Mouse (Mus musculus): ENCODE data around the gene Krt12. TPM values are rescaled to one million over a fixed set of nuclear protein-coding genes. Genes with fewer than 3 reads are reported as not detected.

Gene Krt12
- total RNA-seq (2021), result 1 to 10 TPM in 1 of 2 experiments, under 1 TPM in 1; 0.97 to 1.4 TPM
- long read RNA-seq, experiment 1, partial matches to known transcripts, result 4 of 6 reads
- long read RNA-seq, experiment 1, other reads (novel, unspliced or antisense), result 2 of 6 reads
- long read RNA-seq, experiment 2, partial matches to known transcripts, result 3 of 4 reads
- long read RNA-seq, experiment 2, other reads (novel, unspliced or antisense), result 1 of 4 reads

DNA sequence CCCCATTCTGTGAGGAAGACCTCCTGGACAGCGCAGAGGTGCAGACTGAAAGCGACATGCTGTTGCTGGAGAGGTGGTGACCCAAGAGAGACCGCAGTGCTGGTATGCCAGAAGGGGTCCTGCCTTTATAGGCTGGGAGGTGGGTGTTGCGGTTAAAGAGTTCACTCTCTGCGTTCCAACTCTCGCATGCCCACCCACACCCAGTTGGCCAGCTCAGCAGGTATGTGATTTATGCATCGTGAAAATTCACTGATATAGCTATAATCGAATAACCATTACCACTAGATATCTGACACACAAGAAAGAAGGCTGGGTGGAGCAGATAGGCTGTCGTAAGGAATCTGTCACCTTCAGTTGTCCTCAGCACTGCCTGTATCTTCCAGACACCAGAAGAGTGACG, at the start of gene Krt12:
Gene Krt12, minus strand, starts transcription at position 101 of the 400 bp plus-strand sequence.
- no peak within 1 kb of the TSS for H3K4me3 ChIP-seq
- DNase-seq (ENCODE audit: low spot score in 2 of 2), result no peak
- H3K27ac ChIP-seq, result no peak within 1 kb of the TSS
- TF ChIP-seq CTCF (conservative IDR thresholded peaks at IDR 0.05), result no peak

- no peak overlapping the region for H3K27ac ChIP-seq
- no peak overlapping the region for H3K4me3 ChIP-seq
- DNase-seq (ENCODE audit: low spot score in 2 of 2), result no peak
- TF ChIP-seq CTCF (conservative IDR thresholded peaks at IDR 0.05), result no peak
Measured at GRCm38 (mm10) chr11:99469228-99469627, 47.2 kb upstream of the Krt12 start.

DNA sequence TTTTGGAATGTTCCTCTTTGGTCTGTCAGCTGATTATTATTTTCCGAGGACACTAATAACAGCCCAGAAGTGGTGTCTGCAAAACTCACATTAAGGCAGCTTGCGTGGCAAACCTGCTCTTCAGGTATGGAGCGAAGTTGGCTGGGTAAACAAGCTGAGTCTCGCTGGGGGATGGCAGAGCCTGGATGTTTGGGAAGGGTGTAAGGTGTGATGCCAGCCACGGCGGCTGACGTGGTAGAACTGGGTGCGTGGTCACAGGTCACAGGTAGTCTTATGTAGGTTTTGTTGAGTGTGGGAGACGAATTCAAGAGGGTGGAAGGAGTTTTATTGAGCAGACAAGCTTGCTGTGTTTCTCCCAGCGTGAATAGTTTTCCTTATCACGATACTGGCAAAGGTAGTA, 46.5 kb upstream of the Krt12 start:
- no peak for DNase-seq (ENCODE audit: low spot score in 2 of 2)
- Histone ChIP-seq H3K4me3 (no peak overlapping the region), H3K27ac (no peak overlapping the region)
- no peak for TF ChIP-seq CTCF (conservative IDR thresholded peaks at IDR 0.05)

DNA sequence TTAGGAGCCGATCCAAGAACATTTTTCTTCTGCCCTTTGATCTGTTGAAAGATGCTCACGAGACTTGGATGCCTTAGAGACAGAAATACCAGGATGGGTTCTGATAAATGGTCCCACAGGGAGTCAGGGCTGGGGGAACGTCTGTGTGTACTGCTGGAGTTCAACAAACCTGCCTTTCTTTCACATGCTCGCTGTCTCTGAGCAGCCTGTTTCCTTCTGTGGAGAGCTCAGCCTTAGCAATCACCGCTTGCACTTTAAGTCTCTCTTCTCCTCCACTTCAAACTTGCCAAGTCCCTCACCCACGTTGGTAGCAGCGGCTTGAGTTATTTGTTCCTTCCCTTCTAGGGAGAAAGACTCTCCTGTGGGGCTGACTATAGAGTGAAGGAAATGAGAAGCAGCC, 44.3 kb upstream of the Krt12 start:
- TF ChIP-seq CTCF (conservative IDR thresholded peaks at IDR 0.05), result no peak
- H3K27ac ChIP-seq, result no peak overlapping the region
- H3K4me3 ChIP-seq, result no peak overlapping the region
- peak in 1 of 2 experiments; percentile 15 for DNase-seq (ENCODE audit: low spot score in 2 of 2)

- Histone ChIP-seq H3K27ac (no peak overlapping the region), H3K4me3 (no peak overlapping the region)
- peak; percentile 89 for TF ChIP-seq CTCF (conservative IDR thresholded peaks at IDR 0.05)
- DNase-seq (ENCODE audit: low spot score in 2 of 2), result peak; percentile 76 to 90
Measured at GRCm38 (mm10) chr11:99464836-99465235, 42.8 kb upstream of the Krt12 start.

DNA sequence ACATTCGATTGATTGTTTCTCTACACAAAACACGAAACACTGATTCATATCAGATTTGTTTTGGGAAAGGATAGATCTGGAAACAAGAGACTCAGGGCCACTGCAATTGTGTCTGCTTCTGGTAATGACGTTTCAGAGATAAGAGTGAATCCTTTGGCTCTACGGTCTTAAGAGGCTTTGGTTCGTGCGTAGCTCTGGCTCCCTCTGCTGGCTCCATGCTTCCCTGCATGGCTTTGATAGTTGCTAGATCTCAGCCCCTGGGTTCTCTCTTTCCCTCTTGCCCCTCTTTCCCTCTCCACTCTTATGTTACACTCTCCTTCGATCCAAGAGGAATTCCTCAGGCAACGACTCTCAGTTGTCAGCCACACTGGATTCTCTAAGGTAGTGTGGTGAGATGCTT, 41.1 kb upstream of the Krt12 start:
- H3K4me3 ChIP-seq, result no peak overlapping the region
- DNase-seq (ENCODE audit: low spot score in 2 of 2), result peak; percentile 58 to 78
- H3K27ac ChIP-seq, result no peak overlapping the region
- TF ChIP-seq CTCF (conservative IDR thresholded peaks at IDR 0.05), result peak; percentile 99

DNA sequence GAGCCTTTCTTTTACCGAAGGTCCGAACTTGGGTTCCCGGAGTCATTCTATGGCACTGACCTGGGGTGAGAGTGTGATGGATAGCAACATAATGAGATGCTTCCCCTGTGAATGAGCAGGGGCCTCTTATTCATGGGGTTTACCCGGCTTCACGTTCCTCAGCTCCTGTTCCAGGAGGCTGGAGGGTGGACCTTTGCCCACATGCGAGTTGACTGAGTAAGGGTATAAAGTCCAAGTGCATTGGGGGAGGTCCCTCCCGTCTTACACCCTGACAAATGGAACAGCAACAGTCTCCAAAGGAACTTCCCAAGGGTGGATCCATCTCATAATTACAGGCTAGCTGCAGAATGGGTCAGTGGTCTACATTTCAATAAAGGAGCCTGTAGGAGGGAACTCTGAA, 39.7 kb upstream of the Krt12 start:
- DNase-seq (ENCODE audit: low spot score in 2 of 2), result no peak
- Histone ChIP-seq H3K4me3 (no peak overlapping the region), H3K27ac (no peak overlapping the region)
- TF ChIP-seq CTCF (conservative IDR thresholded peaks at IDR 0.05), result no peak

GRCm38 (mm10) chr11:99458887-99459286, 36.8 kb upstream of the Krt12 start:
- Histone ChIP-seq H3K27ac (no peak overlapping the region), H3K4me3 (no peak overlapping the region)
- no peak for DNase-seq (ENCODE audit: low spot score in 2 of 2)
- no peak for TF ChIP-seq CTCF (conservative IDR thresholded peaks at IDR 0.05)

DNA sequence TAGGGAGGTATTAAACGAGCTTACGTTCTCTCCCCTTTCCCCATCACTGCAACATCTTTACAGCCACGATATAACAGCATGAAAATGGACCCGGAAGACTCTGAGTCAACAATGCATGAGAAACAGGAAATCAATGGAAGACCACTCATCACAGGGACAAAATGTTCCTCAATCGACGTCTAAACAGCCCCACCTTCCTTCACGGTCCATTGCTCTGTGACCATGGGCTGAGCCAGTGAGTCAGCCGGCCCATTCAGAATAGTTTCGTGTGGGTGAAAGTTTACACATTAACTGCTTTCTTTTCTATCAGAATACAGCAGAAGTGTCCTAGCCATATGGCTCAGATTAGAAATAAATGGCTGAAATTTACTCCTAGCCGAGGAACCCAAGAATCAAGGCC, 32.7 kb upstream of the Krt12 start:
- no peak overlapping the region for H3K4me3 ChIP-seq
- no peak for TF ChIP-seq CTCF (conservative IDR thresholded peaks at IDR 0.05)
- no peak for DNase-seq (ENCODE audit: low spot score in 2 of 2)
- no peak overlapping the region for H3K27ac ChIP-seq

DNA sequence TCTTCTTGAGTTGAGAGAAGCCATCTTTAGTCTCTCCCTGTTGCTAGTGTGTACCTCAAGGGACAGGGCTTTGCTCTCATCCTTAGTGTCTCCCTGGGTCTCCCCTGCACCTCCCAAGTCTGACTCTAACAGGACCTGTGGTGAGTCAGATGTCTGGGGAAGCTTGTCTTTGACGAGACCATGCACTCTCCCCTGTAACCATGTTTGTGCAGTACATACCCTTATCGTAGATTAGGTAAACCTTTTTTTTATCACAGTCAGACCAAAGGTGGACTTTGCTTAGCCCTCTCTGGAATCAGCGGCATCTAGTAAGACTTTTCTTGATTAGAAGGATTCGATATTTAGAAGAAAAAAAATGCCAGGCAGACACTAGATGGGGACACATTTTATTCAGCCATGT, 32.0 kb upstream of the Krt12 start:
- TF ChIP-seq CTCF (conservative IDR thresholded peaks at IDR 0.05), result no peak
- no peak overlapping the region for H3K27ac ChIP-seq
- DNase-seq (ENCODE audit: low spot score in 2 of 2), result no peak
- no peak overlapping the region for H3K4me3 ChIP-seq

GRCm38 (mm10) chr11:99448769-99449168, 26.7 kb upstream of the Krt12 start:
- no peak for DNase-seq (ENCODE audit: low spot score in 2 of 2)
- Histone ChIP-seq H3K4me3 (no peak overlapping the region), H3K27ac (no peak overlapping the region)
- TF ChIP-seq CTCF (conservative IDR thresholded peaks at IDR 0.05), result no peak

DNA sequence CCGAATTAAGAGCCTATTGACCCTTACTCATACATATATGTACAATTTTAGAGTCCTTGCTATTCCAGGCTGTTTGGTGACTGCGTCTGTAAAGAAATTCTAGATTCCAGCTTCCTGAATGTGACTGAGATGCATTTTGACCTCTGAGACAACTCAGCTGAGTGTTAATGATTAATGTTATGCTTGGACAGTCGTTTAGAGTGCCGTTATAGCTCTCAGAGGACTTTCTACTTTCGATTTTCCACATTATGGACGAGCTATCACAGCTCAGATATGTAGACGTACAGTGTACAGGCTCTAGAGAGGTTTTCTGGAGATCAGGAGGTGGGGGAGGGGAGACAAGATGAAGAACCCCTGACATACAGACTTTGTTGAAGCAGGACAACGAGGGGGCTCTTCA, 19.2 kb upstream of the Krt12 start:
- Histone ChIP-seq H3K27ac (no peak overlapping the region), H3K4me3 (no peak overlapping the region)
- DNase-seq (ENCODE audit: low spot score in 2 of 2), result no peak
- no peak for TF ChIP-seq CTCF (conservative IDR thresholded peaks at IDR 0.05)

DNA sequence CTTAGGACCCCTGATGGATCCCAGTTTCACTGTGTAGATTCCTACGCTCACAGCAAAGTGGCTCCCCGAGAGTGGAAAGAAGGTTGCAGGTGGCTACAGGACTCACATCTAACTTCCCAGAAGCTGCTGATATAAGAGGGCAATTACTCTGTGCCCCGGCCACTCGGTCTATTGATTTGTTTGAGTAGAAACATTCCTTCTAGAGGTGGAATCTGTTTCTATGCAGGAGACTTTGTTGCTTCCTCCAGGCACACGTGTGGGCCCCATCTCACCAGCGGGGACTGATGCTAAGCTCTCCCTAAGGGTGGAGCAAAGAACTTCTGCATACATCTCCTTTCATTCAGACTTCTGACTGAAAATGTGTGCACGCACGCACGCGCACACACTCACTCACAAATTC, 17.4 kb upstream of the Krt12 start:
- TF ChIP-seq CTCF (conservative IDR thresholded peaks at IDR 0.05), result no peak
- Histone ChIP-seq H3K27ac (no peak overlapping the region), H3K4me3 (no peak overlapping the region)
- no peak for DNase-seq (ENCODE audit: low spot score in 2 of 2)

DNA sequence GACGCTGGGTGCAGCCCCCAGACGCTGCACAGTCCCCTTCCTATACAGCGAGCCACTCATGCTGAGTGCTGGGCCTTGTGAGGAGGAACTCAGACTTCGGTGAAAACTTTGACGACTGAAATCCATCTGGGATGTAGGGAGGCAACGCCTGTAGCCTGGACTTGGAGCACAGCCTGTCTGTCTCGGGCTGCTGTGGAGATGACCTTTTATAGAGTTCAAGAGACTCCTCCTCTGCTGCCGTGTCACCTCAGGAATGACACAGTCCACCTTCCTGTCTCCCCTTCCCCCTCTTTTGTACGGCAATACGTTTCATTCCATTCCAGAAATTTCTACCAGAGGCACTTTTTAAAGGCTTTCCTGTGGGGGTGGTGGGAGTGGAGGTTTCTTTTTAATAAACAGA, 15.9 kb upstream of the Krt12 start, which contains the start of gene Krt20:
Gene Krt20, minus strand, starts transcription at position 179 of the 400 bp plus-strand sequence.
- Histone ChIP-seq H3K27ac (no peak within 1 kb of the TSS), H3K4me3 (no peak within 1 kb of the TSS)
- DNase-seq (ENCODE audit: low spot score in 2 of 2), result no peak
- TF ChIP-seq CTCF (conservative IDR thresholded peaks at IDR 0.05), result no peak

Measured in layer of hippocampus, adult 2 months (tissue).